Mouse (Mus musculus) heart, embryonic 15.5 days (tissue): ENCODE results near the gene Rsrp1. TPM values are rescaled to one million over a fixed set of nuclear protein-coding genes. Genes with fewer than 3 reads are reported as not detected.

Source experiments
- ATAC-seq: fragments of 200-750 bp; cut with Nextera tagmentation; replicated peaks from 2 replicates; pipeline ENCODE4 v1.8.0; 2017; ENCODE audit warnings: low read depth, moderate TSS enrichment; ENCODE audit not compliant: insufficient number of reproducible peaks, insufficient read depth, low FRiP score
- H3K27ac ChIP-seq: fragments of 300-500 bp; sonication (generic); 2 replicates; pipeline ENCODE4 v1.5.1; 2015; ENCODE audit warnings: mild to moderate bottlenecking, inconsistent platforms
- H3K27me3 ChIP-seq: fragments of 300-500 bp; sonication (generic); 2 replicates; pipeline ENCODE4 v1.6.1; 2015; ENCODE audit warnings: inconsistent platforms
- H3K36me3 ChIP-seq: fragments of 300-500 bp; sonication (generic); 2 replicates; pipeline ENCODE4 v1.6.1; 2015; ENCODE audit warnings: mild to moderate bottlenecking, inconsistent platforms
- H3K4me1 ChIP-seq: fragments of 300-500 bp; sonication (generic); replicated peaks from 2 replicates; pipeline ENCODE4 v1.6.1; 2015; ENCODE audit warnings: inconsistent platforms
- H3K4me2 ChIP-seq: fragments of 300-500 bp; sonication (generic); 2 replicates; pipeline ENCODE4 v1.6.1; 2015; ENCODE audit warnings: inconsistent platforms, mild to moderate bottlenecking, moderate library complexity
- H3K4me3 ChIP-seq: fragments of 300-500 bp; sonication (generic); 2 replicates; pipeline ENCODE4 v1.5.1; 2015; ENCODE audit warnings: mild to moderate bottlenecking, inconsistent platforms
- H3K9ac ChIP-seq: fragments of 300-500 bp; sonication (generic); 2 replicates; pipeline ENCODE4 v1.6.1; 2015; ENCODE audit warnings: mild to moderate bottlenecking, inconsistent platforms
- H3K9me3 ChIP-seq: fragments of 300-500 bp; sonication (generic); replicated peaks from 2 replicates; pipeline ENCODE4 v1.6.1; 2016; ENCODE audit warnings: inconsistent platforms
- WGBS: fragments of 180-500 bp; shearing (Covaris S2); methylation state at CpG from one replicate; pipeline ENCODE4 v1.1.7; 2015; ENCODE audit warnings: mixed read lengths; 5-methylcytosine and 5-hydroxymethylcytosine counted together
- polyA plus RNA-seq: library from polyadenylated mRNA; unstranded; fragments of >200 nt; fragmentation: Nextera tagmentation; extraction: Ambion mirVana; gene quantifications from 2 replicates; pipeline ENCODE4 v1.2.1, GENCODE M21; 2015

Gene Rsrp1
- polyA plus RNA-seq, 1 experiment from 2014 or later: 366 TPM

DNA sequence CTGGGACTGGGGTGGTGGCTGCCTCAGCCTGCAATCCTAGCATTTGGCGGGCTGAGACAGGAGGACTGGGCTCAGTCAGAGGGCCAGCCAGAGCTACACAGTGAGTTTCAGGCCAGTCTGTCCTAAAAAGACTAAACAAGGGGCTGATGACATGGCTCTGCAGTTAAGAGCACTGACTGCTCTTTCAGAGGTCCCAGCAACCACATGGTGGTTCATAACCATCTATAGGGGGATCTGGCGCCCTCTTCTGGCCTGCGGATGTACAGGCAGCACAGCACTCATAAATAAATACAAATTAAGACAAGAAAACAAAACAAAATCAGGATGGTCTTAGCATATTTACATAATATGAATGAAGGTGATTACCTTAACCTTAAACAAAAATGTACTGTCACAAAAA lies 10.0 kb upstream of the Rsrp1 start:
- no peaks in the 10 kb centered on the region for H3K9me3 ChIP-seq
- no peak overlapping the region for H3K27ac ChIP-seq
- no peak for ATAC-seq
- no peak overlapping the region for H3K9ac ChIP-seq
- no peaks in the 10 kb centered on the region for H3K27me3 ChIP-seq
- peaks cover 20% of the 10 kb centered on the region for H3K4me1 ChIP-seq
- H3K4me3 ChIP-seq: peak overlapping the region; percentile 99; the same call in 1 of the 2 replicates
- 37% methylated on average over 3 of the region's 3 CpGs for WGBS
- peak overlapping the region; percentile 69 for H3K4me2 ChIP-seq
- peaks cover 26% of the 10 kb centered on the region; the same call in 1 of the 2 replicates for H3K36me3 ChIP-seq

GRCm38 (mm10) chr4:134914122-134914863 lies 9.1 kb upstream of the Rsrp1 start:
- ATAC-seq: peak; percentile 75
- Histone ChIP-seq H3K9me3 (no peaks in the 10 kb centered on the region), H3K27me3 (no peaks in the 10 kb centered on the region), H3K4me2 (peak overlapping the region; percentile 69), H3K4me1 (peaks cover 23% of the 10 kb centered on the region), H3K27ac (peak overlapping the region; percentile 93), H3K36me3 (peaks cover 17% of the 10 kb centered on the region; the same call in 1 of the 2 replicates), H3K4me3 (peak overlapping the region; percentile 99), H3K9ac (peak overlapping the region; percentile 94)
- 1% methylated on average over 43 of the region's 43 CpGs for WGBS

- Histone ChIP-seq H3K27me3 (no peaks in the 10 kb centered on the region), H3K27ac (peak within 1 kb of the TSS; percentile 93), H3K4me3 (peak within 1 kb of the TSS; percentile 99), H3K4me1 (peaks cover 23% of the 10 kb centered on the region), H3K9ac (peak within 1 kb of the TSS; percentile 94), H3K4me2 (peak within 1 kb of the TSS; percentile 69), H3K9me3 (no peaks in the 10 kb centered on the region), H3K36me3 (peaks cover 13% of the 10 kb centered on the region; the same call in 1 of the 2 replicates)
- under 1% methylated on average over 25 of the region's 25 CpGs for WGBS
- peak; percentile 90 for ATAC-seq
Observed at GRCm38 (mm10) chr4:134914864-134915209, 8.6 kb upstream of the Rsrp1 start, which contains the start of gene Tmem50a. Gene Tmem50a, minus strand, starts transcription at chr4:134915024.

DNA sequence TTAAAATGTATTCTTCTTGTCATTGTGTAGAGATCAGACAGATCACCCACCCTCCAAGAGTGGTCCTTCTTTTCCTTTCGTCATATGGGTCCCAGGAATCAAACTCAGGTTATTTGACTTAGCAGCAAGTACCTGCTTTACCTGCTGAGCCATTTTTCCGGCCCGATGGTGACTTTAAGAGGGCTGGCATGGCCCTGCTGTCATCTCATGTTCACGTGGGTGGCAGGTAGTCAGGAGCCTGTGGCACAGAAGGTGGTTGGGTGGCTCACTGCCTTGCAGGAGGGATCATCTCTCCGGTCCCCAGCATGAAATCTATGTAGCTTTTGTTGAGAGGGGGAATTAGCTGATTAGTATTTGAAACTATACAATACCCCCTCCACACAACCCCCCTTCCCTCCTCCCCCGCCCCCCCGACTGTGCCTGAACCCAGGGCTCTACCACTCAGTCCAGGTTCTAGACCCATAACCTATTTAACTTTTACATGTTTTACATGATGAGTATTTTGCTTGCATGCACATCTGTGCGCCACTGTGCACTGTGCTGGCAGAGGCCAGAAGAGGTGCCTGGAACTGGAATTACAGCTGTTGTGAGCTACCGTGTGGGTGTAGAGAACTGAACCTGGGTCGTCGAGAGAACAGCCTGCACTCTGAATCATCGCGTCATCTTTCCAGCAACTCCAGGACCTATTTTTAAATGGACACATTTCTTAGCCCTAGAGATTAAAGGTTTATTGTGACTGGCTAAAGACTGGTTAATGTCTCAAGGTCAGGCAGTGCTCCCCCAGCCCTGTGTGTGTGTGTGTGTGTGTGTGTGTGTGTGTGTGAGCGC lies 8.0 kb upstream of the Rsrp1 start:
- peak overlapping the region; percentile 99 for H3K4me3 ChIP-seq
- H3K4me1 ChIP-seq: peaks cover 23% of the 10 kb centered on the region
- peak overlapping the region; percentile 93 for H3K27ac ChIP-seq
- H3K9ac ChIP-seq: peak overlapping the region; percentile 94
- peak overlapping the region; percentile 69 for H3K4me2 ChIP-seq
- H3K27me3 ChIP-seq: no peaks in the 10 kb centered on the region
- no peaks in the 10 kb centered on the region for H3K9me3 ChIP-seq
- peaks cover 10% of the 10 kb centered on the region; the same call in 1 of the 2 replicates for H3K36me3 ChIP-seq
- WGBS: 44% methylated on average over 14 of the region's 14 CpGs
- no peak for ATAC-seq

GRCm38 (mm10) chr4:134917194-134917593 lies 6.2 kb upstream of the Rsrp1 start:
- no peak overlapping the region for H3K9ac ChIP-seq
- peaks cover 23% of the 10 kb centered on the region for H3K4me1 ChIP-seq
- H3K9me3 ChIP-seq: no peaks in the 10 kb centered on the region
- no peaks in the 10 kb centered on the region; the same call in 1 of the 2 replicates for H3K36me3 ChIP-seq
- H3K4me2 ChIP-seq: no peak overlapping the region
- no peak overlapping the region for H3K27ac ChIP-seq
- H3K27me3 ChIP-seq: no peaks in the 10 kb centered on the region
- 69% methylated on average over 3 of the region's 3 CpGs for WGBS
- ATAC-seq: no peak
- H3K4me3 ChIP-seq: no peak overlapping the region

- H3K36me3 ChIP-seq: no peaks in the 10 kb centered on the region
- H3K4me1 ChIP-seq: peaks cover 23% of the 10 kb centered on the region
- H3K27ac ChIP-seq: peak overlapping the region; percentile 46; the same call in 1 of the 2 replicates
- no peak for ATAC-seq
- 42% methylated on average over 7 of the region's 7 CpGs for WGBS
- H3K27me3 ChIP-seq: no peaks in the 10 kb centered on the region
- no peak overlapping the region for H3K9ac ChIP-seq
- H3K4me2 ChIP-seq: no peak overlapping the region
- H3K4me3 ChIP-seq: no peak overlapping the region
- H3K9me3 ChIP-seq: no peaks in the 10 kb centered on the region
Observed at GRCm38 (mm10) chr4:134918381-134918780, 5.0 kb upstream of the Rsrp1 start.

DNA sequence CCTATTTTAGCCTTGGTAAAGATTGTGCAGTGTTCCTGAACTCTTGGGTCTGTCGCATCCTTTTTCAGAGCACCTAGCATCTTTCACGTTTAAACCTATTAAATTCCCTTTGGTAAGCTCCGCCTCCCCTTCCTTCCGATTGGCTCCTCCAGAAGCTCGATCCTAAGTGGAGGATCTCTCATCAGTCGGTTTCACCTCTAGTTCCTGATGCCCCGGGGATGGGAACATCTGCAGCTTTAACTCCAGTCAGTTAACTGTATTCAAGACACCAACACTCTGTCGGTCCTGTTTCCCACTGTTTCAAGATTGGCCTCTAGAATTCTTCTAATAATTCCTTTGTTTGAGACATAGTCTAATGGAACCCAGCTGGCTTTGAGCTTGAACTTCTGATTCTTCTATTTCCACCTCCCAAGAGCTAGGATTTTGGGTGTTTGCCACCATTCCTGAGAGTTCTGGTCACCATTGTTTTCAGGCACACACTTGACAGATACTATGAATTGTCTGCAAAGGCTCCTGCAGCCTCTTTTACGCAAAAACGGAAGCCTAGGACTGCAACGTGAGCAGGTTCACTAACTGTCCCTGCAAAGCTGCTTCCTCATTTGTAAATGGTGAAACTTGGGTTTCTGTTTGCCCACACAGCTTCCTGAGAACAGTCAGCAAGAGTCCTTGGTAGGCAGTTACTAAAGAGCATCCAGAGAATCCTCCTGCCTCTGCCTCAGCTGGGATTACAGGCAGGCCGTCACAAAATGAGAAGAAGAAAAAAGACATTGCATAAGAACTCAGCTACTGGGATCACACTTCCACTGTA lies 3.5 kb upstream of the Rsrp1 start:
- no peak for ATAC-seq
- no peak overlapping the region for H3K4me3 ChIP-seq
- no peaks in the 10 kb centered on the region for H3K27me3 ChIP-seq
- H3K9me3 ChIP-seq: no peaks in the 10 kb centered on the region
- no peak overlapping the region for H3K9ac ChIP-seq
- no peak overlapping the region for H3K4me2 ChIP-seq
- no peak overlapping the region for H3K27ac ChIP-seq
- WGBS: 46% methylated on average over 12 of the region's 12 CpGs
- H3K36me3 ChIP-seq: no peaks in the 10 kb centered on the region
- peaks cover 15% of the 10 kb centered on the region for H3K4me1 ChIP-seq

GRCm38 (mm10) chr4:134920631-134921030 lies 2.8 kb upstream of the Rsrp1 start:
- peaks cover 15% of the 10 kb centered on the region for H3K4me1 ChIP-seq
- H3K4me3 ChIP-seq: no peak overlapping the region
- H3K36me3 ChIP-seq: peaks cover 6% of the 10 kb centered on the region
- H3K4me2 ChIP-seq: no peak overlapping the region
- H3K9me3 ChIP-seq: no peaks in the 10 kb centered on the region
- no peak for ATAC-seq
- H3K27me3 ChIP-seq: no peaks in the 10 kb centered on the region
- 90% methylated on average over 6 of the region's 6 CpGs for WGBS
- no peak overlapping the region for H3K9ac ChIP-seq
- H3K27ac ChIP-seq: no peak overlapping the region

DNA sequence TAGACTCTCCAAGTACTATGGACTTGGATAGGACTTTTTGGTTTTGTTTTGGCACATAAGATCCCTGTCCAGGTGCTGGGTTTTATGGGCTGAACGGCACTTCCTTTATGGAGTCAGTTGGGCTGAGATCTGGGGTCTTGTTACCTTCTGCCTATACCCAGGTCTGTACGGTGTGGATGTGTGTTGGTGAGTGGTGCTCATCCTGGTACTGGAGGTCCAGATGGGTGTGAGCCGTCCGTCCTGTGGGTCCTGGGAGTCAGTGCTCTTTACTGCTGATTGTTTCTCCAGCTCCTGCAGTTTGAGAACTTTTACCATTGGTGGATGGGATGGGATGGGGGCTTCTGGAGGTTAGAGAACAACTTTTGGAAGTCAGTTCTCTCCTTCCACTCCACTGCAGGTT lies 1.7 kb upstream of the Rsrp1 start:
- WGBS: 91% methylated on average over 4 of the region's 4 CpGs
- Histone ChIP-seq H3K9ac (no peak overlapping the region), H3K4me2 (no peak overlapping the region), H3K27ac (no peak overlapping the region), H3K4me3 (no peak overlapping the region), H3K27me3 (no peaks in the 10 kb centered on the region), H3K9me3 (no peaks in the 10 kb centered on the region), H3K36me3 (peaks cover 17% of the 10 kb centered on the region), H3K4me1 (peaks cover 23% of the 10 kb centered on the region)
- ATAC-seq: no peak

DNA sequence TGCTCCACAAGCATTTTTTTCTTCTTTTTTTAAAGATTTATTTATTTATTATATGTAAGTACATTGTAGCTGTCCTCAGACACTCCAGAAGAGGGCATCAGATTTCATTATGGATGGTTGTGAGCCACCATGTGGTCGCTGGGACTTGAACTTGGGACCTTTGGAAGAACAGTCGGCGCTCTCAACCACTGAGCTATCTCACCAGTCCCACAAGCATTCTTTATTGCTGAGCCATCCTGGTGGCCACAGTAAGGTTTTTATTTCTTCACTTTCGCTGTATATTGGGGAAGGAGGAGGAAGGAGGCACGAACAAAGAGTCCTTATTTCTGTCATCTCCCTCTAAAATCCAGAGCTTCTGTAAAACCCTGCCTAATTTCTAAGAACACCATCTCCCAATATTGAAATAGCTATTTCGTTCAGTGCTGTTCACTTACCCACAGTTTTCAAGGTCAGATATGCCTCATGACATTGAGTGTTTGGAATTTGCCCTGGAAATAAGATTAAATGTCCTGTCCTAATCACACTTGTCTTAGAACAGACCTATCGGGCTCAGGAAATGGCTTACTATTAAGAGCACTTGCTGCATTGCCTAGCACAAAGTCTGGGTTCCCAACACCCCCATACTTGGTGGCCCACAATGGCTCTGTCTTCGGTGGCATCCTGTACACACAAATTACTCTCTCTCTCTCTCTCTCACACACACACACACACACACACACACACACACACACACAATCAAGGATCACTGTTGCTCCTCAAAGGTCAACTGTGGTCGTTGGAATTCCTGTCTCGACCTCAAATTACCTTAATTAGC lies 1.1 kb upstream of the Rsrp1 start:
- H3K4me1 ChIP-seq: peaks cover 26% of the 10 kb centered on the region
- no peak for ATAC-seq
- peak overlapping the region; percentile 67 for H3K9ac ChIP-seq
- peak overlapping the region; percentile 90 for H3K27ac ChIP-seq
- no peaks in the 10 kb centered on the region for H3K9me3 ChIP-seq
- H3K4me2 ChIP-seq: peak overlapping the region; percentile 80
- 54% methylated on average over 10 of the region's 10 CpGs for WGBS
- H3K27me3 ChIP-seq: no peaks in the 10 kb centered on the region
- peaks cover 23% of the 10 kb centered on the region for H3K36me3 ChIP-seq
- H3K4me3 ChIP-seq: peak overlapping the region; percentile 96
